Mouse (Mus musculus): ENCODE results near the gene Znrd1.

Gene Znrd1

DNA sequence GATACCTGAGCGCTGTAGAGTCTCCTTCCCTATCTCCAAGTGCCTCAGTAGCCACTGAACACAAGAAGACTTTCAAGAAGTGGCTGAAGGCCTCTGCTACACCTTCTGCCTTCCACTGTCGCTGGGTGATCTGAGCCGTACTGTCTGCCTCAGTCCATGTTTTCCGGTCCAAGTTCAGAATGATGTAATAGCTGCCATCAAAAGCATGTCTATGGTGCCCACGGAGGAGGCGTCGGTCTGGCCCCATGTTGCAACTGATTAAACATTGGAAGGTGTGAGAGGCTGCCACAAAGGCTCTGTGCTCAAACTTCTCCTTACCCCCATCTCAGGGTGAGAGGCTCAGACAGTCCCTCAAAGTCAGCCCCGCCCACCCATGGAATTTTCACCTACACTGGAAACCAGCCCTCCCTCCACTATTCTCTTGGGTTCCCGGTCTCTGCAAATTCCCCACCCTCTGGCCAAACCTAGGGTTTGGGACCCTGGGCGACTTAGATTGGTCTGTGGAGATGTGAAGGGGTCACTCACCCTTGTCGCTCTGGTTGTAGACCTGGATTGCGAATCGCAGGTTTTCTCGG is 12.0 kb upstream of the Znrd1 start:
- DNase-seq (ENCODE audit: low spot score) = no peak

DNA sequence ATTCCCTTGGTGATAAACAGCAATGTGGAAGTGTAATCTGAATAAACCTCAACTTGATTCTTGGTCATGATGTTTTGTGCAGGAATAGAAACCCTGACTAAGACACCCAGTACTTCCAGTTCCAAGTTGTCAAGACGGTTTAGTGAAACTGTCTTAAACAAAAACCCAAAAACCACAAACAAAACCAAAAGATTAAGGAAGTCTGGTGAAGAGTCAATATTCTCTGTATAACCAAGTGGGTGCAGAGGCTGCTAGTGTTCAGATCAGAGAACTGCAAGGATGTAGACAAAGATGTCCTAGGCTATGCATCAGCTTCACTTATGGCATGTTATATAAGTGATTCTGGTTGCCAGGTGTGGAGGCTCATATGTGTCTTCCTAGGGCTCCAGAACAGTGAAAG is 8.5 kb upstream of the Znrd1 start:
- no peak for DNase-seq (ENCODE audit: low spot score)

DNA sequence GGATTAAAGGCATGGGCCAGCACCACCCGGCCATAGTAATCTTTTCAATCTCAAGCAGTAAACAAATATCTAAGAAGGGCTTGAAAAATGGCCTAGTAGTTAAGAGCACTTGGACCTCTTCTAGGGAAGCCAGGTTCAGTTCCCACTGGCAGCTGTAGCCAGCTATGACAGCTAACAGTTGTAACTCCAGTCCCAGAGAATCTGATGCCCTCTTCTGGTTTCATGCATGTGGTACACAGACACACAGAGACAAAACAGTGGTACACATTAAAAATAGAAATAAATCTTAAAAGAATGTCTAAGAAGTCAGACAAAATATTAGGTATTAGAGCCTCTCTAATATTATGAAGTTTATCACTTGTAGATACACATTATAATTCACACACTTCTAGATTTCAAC is 2.8 kb upstream of the Znrd1 start:
- no peak for DNase-seq (ENCODE audit: low spot score)

DNA sequence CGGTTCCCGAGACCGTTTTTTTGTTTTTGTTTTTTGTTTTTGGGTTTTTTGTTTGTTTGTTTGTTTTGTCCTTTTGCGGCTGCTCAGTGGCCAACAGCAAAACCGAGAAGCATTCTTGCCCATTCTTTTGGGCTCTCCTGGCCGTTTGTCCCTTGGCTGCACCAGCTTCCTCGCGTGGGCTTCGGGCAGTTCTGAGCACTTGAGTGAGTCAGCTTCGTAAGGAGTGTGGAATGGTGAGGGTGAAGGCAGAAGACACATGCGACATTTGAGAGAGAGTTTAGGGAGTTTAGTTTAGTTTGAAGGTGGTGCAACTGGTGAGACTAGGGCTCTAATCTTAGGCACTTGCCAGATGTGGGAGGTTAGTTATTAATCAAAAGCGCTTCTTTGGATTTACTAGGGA is 525 bp upstream of the Znrd1 start:
- no peak for DNase-seq (ENCODE audit: low spot score)

DNA sequence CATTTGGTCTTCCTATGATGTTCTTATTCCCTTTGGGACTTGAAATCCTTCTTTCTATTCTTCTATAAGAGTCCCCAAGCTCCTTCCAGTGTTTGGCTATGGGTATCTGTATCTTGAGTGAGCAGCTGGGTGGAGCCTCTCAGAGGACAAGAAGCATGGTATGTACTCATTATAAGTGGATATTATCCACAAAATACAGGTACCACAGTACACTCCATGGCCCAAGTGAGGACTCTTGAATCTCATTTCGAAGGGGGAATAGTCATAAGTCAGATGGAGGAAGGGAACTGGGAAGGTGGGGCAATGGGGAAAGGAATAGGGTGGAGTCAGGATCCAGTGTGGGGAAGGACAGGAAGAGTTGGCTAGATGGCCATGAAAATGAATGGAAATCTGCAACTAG is 5.3 kb downstream of the Znrd1 start:
- DNase-seq (ENCODE audit: low spot score) = no peak

DNA sequence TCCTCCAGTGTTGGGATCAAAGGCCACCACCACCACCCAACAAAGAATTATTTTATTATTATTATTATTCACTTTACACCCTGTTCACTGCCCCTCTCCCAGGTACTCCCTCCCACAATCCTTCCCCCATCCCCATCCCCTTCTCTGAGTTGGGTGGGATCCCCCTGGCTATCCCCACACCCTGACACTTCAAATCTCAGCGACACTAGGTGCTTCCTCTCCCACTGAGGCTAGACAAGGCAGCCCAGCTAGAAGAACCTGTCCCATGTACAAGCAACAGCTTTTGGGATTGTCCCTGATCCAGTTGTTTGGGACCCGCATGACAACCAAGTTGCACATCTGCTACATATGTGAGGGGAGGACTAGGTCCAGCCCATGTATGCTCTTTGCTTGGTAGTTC is 5.7 kb downstream of the Znrd1 start:
- DNase-seq (ENCODE audit: low spot score) = no peak

DNA sequence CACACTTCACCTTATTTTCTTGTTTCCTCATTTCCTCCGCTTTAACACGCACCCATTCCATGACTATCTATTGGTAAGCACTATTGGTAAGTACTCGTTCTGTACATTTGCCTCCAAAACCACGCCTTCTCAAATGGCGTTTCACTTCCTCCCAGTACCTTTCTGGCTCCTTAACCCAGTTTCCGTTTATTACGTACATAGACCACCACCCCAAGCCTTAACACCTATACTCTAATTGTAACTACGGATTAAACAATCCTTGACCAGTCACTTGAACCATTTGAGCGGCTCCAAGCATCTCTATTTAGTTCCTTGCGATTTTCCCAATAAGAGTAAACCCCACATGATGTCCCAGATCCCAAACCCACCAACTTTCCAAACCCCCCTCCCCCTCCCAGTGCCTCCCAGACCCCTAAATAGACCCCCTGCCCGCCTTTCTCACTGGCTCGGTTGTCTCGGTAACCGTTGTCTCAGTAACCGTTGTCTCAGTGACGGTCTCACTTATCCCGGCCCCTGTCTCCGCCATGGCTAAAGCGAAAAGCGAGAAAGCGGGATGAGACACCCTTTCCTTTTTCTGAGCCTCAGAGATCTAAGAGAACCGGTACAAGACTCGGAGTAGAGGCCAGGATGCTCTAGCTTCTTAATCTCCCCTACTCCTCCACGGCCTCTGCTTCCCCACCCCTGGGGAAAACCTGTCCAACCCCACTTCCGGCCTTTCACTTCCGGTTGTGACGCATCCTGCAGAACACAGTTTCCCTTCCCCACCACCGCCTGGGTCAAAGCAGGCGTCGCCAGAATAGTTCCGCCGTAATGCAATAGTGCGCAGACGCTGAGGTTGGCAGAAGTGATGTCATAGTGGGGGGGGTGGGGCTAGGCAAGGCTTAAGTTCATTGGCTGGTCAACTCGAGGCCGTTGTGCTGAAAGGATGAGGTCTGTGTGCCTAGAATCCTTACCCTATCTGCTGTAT is 7.1 kb downstream of the Znrd1 start, which contains the start of gene Ppp1r11:
TSS of gene Ppp1r11 (minus strand) at position 761 of the 967 bp plus-strand sequence.
- peak; percentile 95 for DNase-seq (ENCODE audit: low spot score)

DNA sequence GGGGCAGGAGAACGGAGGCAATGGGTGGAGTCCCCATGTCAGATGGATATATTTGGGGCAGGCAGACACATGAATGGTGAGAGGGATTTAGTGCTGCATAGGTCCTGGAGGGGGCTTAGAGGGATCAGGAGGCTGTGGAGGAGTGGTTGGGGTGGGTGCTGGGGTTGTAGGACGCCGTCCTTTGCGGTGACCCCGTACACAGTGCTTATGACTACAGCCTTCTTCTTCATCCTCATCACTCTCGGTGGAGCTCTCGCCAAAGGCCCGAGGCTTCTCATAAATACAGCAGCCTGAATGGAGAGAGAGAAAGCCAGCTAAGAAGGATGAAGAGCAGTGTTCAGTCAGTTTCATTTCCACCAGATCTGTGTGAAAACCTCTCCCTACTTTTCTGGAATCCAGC is 9.1 kb downstream of the Znrd1 start:
- no peak for DNase-seq (ENCODE audit: low spot score)

DNA sequence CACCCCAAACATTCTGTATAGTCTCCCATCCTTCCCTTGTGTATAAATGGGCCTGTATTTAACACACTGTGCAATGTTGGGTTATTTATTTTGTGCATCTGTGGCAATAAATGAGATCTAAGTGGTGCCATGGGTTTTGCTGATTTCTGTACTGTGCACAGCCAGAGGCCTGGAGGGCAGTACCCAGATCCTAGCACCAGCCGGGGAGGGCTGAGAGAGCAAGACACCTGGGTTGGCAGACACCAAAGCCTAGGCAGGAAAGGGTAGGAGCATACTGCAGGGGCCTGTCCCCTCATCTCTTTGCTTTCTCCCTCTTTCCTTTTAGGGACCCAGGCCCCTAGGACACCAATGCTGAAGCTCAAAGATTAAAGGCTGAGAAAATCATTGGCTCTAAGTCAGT is 10.1 kb downstream of the Znrd1 start:
- DNase-seq (ENCODE audit: low spot score) = no peak

DNA sequence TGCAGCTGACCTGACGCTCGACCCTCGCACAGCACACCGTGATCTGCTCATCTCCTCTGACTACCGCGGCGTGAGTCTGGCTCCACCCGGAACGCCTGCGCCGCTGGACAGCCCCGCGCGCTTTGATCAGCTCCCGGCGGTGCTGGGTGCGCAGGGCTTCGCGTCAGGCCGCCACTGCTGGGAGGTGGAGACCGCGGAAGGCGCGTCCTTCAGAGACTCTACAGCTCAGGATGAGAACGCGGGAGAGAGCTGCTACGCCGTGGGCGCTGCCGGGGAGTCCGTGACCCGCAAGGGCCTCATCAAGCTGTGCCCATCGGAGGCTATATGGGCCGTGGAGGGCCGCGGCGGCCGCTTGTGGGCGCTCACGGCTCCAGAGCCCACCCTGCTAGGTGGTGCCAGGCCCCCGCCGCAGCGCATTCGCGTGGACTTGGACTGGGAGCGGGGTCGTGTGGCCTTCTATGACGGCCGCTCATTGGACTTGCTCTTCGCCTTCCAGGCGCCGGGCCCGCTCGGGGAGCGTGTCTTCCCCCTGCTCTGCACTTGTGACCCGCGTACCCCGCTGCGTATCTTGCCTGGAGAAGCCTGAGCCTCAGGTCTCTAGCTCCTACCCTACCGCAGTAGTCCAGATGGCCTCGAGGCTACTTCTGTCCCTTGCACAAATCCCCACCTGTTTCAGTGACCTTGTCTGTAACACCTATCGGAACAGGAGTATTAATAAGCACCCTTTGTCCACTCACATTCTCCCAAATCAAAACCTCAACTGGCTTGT is 11.1 kb downstream of the Znrd1 start:
- no peak for DNase-seq (ENCODE audit: low spot score)

DNA sequence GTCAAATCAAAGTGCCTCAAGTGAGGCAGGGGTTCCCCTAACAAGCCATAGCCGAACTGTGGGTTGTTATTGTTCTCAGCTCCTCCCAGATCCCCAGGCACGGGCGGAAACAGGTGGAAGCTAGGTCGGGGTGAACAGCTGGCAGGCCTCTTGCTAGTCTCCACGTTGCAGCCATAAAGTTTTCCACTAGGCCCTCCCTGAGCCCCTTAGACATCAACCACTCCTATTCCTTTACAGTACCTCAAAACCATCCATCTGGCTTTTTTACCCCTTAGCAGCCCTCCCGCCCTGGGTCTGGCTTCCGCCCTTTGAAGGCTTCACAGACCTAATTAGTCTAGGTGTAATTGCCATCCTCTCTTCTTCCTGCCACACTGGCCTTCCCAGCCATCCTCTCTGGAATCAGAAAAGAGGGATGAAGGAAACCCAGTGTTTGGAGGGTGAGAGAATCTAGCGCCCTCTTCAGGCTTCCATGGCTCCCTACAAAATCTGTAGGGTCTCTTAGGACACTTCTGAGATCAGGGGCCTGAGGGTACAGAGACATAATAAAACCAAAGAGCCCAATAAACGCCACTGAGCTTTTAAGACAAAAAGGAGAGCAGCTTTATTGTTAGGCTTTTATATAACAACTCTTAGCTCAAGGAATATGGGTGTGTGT is 14.1 kb downstream of the Znrd1 start:
- no peak for DNase-seq (ENCODE audit: low spot score)

DNA sequence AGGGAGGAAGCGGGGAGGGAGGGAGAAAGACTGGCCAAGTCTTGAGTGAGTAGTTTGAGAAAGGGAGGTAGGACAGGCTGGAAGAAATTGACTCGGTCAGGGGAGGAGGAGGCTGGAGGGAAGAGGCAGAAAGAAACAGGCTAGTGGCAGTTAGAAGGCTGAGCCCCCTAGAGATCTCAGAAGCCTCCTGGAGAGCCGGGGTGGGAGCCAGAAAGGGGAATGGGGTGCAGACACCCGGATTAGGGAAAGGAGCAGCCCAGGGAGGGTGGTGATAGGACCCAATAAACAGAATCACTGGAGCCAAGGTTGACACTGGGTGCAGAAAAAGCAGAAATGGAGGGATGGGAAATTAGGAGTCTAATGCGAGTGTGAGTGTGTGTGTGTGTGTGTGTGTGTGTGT is 14.7 kb downstream of the Znrd1 start:
- DNase-seq (ENCODE audit: low spot score) = no peak

DNA sequence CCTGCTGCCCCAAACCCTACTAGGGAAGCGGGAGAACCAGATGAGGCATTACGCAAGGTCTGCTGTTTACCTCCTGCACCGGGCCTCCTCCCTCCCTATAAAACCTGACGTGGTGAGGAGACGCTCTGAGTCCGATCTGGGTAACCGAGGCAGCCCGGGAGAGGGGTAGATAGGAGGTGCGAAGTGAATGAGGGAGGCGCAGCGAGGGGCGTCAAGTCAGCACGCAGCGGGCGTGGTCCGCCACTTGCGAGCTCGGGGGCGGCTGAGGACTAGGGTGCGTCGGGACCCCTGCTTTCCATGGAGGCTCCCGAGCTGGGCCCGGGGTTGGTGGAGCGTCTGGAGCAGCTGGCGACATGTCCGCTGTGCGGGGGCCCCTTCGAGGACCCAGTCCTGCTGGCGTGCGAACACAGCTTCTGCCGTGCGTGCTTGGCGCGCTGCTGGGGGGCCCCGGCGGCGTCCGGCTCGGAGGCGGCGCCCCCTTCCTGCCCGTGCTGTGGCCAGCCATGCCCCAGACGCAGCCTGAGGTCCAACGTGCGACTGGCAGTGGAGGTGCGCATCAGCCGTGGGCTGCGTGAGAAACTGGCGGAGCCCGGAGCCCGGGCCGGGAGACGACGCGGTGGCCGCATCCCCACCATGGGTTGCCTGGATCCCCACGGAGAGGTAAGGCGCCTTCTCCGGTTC is 15.4 kb downstream of the Znrd1 start, which contains the start of gene Rnf39:
TSS of gene Rnf39 (plus strand) at position 128 of the 681 bp plus-strand sequence.
- no peak for DNase-seq (ENCODE audit: low spot score)

DNA sequence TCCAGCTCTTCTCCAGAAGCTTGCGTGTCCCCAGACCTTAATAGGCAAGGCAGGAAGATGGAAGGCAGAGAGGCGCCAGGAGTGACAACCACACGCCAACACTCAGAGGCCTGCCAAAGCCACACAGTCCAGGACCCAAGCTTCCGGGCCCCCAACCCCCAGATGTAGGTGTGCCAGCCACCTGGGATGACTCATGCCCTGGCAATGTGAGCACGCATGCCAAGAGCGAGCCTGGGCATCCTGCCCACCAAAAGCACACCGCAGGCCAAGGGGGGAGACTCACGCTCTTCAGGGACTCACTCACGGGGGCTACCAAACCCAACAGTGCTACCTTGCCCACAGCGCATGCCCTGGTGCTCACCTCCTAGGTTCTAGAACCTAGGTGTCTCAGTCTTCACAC is 16.0 kb downstream of the Znrd1 start:
- no peak for DNase-seq (ENCODE audit: low spot score)

DNA sequence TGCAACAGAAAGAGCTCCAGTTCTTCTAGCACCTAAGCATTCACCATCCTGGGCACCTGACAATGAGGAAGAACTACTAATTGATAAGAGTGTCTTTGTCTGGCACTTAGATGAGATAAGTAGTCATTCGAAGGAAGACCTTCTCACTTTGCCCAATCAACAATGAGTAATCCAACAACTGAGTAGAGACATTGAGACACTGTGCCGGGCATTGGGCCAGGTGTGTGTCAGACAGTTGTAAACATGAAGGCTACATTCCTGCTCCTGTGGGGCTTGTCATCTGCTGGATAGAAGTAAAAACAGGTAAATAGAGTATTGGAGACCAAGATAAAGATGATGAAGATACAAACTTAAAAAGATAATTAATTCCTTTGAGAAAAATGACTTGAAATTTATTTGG is 20.3 kb downstream of the Znrd1 start:
- no peak for DNase-seq (ENCODE audit: low spot score)

DNA sequence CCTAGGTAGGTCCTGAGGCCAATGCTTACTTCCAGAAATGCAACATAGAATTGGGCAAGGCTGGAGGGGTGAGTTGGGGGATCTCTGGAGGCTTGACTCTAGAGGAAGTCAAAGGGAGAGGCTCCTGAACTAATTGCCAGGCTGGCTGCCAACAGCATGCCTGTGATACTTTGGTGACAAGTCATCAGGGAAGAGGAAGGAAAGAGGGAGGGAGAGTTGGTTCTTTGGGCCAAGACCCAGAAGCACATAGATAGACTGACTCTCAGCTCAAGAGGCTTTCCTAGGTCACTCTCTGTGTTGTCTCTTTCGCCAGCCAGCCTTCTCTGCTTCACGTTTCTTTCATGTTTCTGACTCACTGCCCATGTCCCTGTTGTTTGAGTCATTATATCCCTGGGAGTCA is 26.6 kb downstream of the Znrd1 start:
- no peak for DNase-seq (ENCODE audit: low spot score)

DNA sequence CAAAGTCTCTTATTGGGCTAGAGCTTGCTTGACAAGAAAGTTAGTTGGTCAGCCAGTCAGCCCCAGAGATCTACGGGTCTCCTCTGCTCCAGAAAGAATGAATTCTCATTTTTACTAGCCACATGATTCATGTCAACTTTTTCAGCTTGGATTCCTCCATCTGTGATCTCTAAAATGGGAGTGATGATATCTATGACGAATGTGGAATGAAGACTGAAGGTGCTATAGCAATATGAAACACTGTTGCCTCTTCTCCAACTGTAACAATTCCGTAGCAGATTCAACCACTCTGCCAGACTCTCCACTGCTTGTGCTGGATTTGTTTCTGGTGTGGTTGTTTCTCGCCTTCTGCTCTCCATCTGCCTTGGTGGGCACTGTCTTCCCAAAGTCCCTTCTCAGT is 27.2 kb downstream of the Znrd1 start:
- no peak for DNase-seq (ENCODE audit: low spot score)

DNA sequence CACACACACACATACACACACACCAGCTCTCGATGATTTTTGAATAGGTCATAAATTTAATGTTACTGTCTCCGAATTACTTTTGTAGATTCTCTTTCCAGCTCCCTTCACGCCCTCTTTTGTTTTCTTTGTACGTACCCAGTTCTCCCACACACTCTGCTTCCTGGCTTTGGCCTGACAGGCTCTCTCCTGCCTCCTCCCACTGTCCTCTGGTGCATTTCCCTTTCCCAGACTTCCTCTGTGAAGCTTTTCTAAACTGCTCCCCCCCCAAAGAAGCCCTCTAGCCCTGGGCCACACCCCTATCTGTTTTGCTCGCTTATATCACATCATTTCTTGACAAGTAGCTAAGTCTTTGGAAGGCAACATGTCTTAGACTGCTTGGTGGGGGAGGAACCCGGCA is 28.1 kb downstream of the Znrd1 start:
- DNase-seq (ENCODE audit: low spot score) = no peak

DNA sequence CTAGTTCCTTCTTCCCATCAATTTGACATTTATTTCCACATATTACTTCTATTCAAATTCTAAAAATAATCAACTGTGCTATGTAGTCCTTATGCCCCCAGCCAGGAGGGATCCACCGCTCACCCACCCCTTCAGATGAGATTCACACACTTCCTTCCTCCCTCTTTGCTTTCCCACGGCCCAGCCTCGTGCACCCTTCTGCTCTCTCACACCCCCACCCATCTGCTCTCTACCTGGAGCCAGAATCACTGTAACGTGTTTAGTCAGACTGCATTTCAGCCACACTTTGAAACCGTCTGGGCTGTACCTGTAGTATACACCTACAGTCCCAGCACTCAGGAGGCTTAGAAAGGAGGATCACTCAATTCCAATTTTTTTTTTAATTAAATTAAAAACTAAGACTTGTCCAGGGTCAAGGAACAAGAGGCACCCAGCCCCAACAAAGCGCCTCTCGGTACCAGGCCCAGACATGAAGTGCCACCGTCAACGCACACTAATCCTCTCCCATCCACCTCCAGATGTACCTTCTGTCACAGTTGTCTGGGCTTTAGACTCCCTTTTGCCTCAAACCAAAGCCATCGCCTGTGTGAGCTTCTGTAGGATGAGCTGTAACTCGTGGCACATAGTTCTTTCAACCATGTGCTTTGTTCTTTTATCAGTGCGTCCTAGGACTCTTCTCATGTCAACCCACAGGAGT is 29.0 kb downstream of the Znrd1 start:
- DNase-seq (ENCODE audit: low spot score) = no peak

DNA sequence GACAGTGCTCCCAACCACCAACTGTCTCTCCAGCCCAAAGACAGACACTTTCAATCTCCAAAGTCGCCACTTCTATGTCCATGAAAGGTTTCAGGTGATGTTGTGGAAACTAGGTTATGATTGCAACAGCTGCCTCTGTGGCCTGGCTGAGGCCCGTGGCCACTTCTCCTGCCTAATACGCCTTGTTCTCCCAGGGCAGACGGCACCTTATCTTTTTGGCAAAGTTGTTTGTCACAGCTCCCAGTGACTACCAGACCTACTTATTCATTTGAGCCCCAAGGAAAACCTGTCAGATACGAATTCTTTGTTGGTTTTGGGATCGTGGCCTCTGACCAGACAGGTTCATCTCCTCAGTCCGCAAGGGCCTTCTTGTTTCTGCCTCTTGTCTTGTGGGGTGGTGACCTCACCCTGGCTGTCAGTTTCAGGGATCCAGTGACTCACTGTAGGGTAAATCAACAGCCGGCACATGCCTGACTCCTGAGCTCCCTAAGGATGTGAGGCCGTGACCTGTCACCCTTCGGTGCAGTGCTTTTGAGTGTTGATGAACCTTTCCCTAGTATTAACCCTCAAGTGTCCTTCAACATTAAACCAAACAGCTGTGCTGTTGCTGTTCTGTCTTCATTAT is 30.8 kb downstream of the Znrd1 start:
- DNase-seq (ENCODE audit: low spot score) = no peak

DNA sequence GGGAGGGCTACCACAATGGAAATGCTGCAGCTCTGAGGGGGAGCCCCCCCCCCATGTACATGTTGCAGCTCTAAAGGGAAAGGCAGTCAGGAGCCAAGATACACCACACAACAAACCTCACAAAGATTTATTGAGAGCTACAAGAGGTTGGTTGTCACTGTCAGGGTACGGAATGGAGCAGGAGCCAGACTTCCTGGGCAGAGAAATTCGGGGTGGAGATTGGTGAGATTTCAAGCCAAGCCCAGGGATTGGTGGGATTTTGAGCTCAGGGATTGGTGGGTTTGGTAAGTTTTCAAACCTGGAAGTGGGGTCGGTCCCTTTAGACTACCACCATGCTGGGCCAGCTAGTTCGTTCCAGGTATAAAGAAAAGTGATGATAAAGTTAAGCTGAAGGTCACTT is 34.9 kb downstream of the Znrd1 start:
- DNase-seq (ENCODE audit: low spot score) = no peak

Data from c-Kit-positive CD71-positive TER-119-positive erythroid progenitor cells, embryonic 14.5 days (primary cell).